Mouse (Mus musculus) heart, adult 2 months (tissue): ENCODE results near the gene Cdc42ep4.

Source experiments
- CTCF ChIP-seq: fragments of 200-600 bp; IDR thresholded peaks from 2 replicates; pipeline ENCODE4 v1.8.1; 2022; ENCODE audit warnings: antibody characterized with exemption, mild to moderate bottlenecking, moderate library complexity
- EP300 ChIP-seq: fragments of 200-500 bp; IDR thresholded peaks from 2 replicates; pipeline ENCODE4 v1.6.1; 2011; ENCODE audit warnings: low read depth, low read length, control low read depth; ENCODE audit not compliant: insufficient read depth
- POLR2A ChIP-seq: fragments of 200-500 bp; IDR thresholded peaks from 2 replicates; pipeline ENCODE4 v1.6.1; 2011; ENCODE audit warnings: mild to moderate bottlenecking, low read depth, low read length, control low read depth; ENCODE audit not compliant: insufficient read depth

DNA sequence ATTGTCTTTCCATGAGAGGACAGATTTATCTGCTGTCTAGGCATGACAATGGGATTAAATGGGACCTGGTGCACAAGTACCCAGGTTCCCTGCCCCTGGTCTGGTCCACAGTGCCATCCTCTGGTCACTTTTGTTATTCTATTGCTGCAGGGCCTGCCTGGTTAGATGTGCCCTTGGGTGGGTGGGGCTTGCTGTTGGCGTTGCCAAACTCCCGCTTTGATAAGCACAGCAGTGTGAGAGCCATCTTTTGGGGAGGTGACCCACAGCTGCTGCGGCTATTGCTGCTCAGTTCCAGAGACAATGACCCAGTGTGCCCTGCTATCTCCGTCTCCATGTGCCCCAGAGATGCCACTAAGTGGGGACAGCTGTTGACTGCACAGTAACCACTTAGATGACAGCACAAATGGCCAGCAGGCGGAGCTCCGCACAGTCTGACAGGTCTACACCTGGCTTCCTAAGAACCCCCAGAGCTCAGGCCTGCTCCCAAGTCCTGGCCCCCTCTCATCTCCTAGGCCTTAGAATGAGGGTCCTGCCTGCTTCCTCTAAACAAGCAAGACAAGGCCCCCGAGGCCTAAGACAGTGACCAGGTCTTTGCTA, 36.5 kb downstream of the Cdc42ep4 start:
- TF ChIP-seq CTCF, result no peak
- TF ChIP-seq EP300, result no peak
- no peak for TF ChIP-seq POLR2A
